Mouse (Mus musculus) heart, embryonic 16.5 days (tissue): ENCODE data around the gene Tiprl. TPM values are rescaled to one million over a fixed set of nuclear protein-coding genes. Genes with fewer than 3 reads are reported as not detected.
A peak's percentile ranks its signal among the peaks of the same experiment; 100 is the strongest.

Experiments
- ATAC-seq: fragments of 200-750 bp; cut with Nextera tagmentation; replicated peaks from 2 replicates; pipeline ENCODE4 v1.8.0; 2017; ENCODE audit warnings: moderate number of reproducible peaks; ENCODE audit not compliant: insufficient read depth, low FRiP score; ENCODE audit errors: extremely low read depth
- H3K27ac ChIP-seq: fragments of 300-500 bp; sonication (generic); 2 replicates; pipeline ENCODE4 v1.5.1; 2014; ENCODE audit warnings: mild to moderate bottlenecking, low read length, control low read depth, moderate library complexity
- H3K27me3 ChIP-seq: fragments of 300-500 bp; sonication (generic); 2 replicates; pipeline ENCODE4 v1.6.1; 2014; ENCODE audit warnings: low read length, mixed read lengths; ENCODE audit not compliant: control insufficient read depth, insufficient read depth
- H3K36me3 ChIP-seq: fragments of 300-500 bp; sonication (generic); 2 replicates; pipeline ENCODE4 v1.6.1; 2014; ENCODE audit not compliant: control insufficient read depth, insufficient read depth
- H3K4me1 ChIP-seq: fragments of 300-500 bp; sonication (generic); 2 replicates; pipeline ENCODE4 v1.6.1; 2014; ENCODE audit warnings: low read length, mixed read lengths; ENCODE audit not compliant: control insufficient read depth, insufficient read depth
- H3K4me2 ChIP-seq: fragments of 300-500 bp; sonication (generic); 2 replicates; pipeline ENCODE4 v1.6.1; 2014; ENCODE audit warnings: low read depth, mild to moderate bottlenecking, control low read depth, low read length
- H3K4me3 ChIP-seq: fragments of 300-500 bp; sonication (generic); 2 replicates; pipeline ENCODE4 v1.5.1; 2014; ENCODE audit warnings: mild to moderate bottlenecking, control low read depth, low read length
- H3K9ac ChIP-seq: fragments of 300-500 bp; sonication (generic); 2 replicates; pipeline ENCODE4 v1.6.1; 2014; ENCODE audit warnings: low read length, control low read depth
- H3K9me3 ChIP-seq: fragments of 300-500 bp; sonication (generic); replicated peaks from 2 replicates; pipeline ENCODE4 v1.6.1; 2016; ENCODE audit warnings: low read length; ENCODE audit not compliant: control insufficient read depth
- WGBS: fragments of 180-500 bp; shearing (Covaris S2); extraction: QIAGEN DNeasy Blood & Tissue Kit; methylation state at CpG from one replicate; pipeline ENCODE4 v1.1.7; 2014; 5-methylcytosine and 5-hydroxymethylcytosine counted together
- polyA plus RNA-seq: library from polyadenylated mRNA; unstranded; fragments of >200 nt; fragmentation: Nextera tagmentation; extraction: Ambion mirVana; gene quantifications from 2 replicates; pipeline ENCODE4 v1.2.1, GENCODE M21; 2015

Tiprl gene
- polyA plus RNA-seq, 1 experiment from 2014 or later = 93.4 TPM

DNA sequence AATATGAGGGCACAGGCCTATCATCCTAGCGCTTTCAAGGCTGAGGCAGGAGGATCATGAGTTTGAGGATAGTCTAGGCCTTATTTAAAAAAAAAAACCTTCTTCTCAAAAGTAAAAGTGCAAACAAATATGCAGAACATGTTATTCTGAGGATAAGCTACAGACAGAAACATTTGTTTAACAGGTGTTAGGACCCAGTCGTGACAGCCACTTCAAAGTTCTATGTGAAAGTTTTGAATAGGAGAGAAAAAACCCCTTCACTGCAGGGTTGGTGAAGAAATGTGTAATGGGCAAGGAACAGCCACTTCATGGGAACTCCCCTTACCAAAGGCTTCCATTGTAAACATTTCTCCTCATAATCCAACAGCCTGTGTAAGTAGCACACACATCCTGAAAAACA lies 13.8 kb upstream of the Tiprl start:
- no peak for ATAC-seq
- no peaks in the 10 kb centered on the region for H3K4me1 ChIP-seq
- no peak overlapping the region for H3K4me3 ChIP-seq
- 77% methylated on average over 2 of the region's 2 CpGs for WGBS
- H3K36me3 ChIP-seq = no peaks in the 10 kb centered on the region
- no peaks in the 10 kb centered on the region for H3K9me3 ChIP-seq
- H3K27ac ChIP-seq = no peak overlapping the region
- no peak overlapping the region for H3K9ac ChIP-seq
- H3K4me2 ChIP-seq = no peak overlapping the region
- H3K27me3 ChIP-seq = no peaks in the 10 kb centered on the region

DNA sequence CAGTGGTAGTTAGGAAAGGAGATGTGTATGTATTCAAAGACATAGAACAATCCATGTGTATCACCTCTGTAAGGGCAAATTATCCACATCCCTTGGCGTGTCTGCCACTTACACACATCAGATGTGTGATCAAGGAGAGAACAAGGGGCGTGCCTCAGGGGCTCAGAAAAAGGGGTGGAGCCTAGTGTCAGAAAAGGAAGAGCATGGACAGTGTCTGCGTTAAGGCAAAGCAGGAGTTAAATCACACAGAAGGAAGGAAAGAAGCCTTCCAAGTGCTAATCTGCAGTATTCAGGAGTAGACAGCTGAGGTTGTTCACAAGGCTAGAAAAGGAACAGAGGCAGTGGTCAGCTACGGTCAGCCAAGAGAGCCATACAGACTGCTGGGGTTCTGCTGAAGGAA lies 12.0 kb upstream of the Tiprl start:
- H3K9ac ChIP-seq = no peak overlapping the region
- no peak overlapping the region for H3K4me3 ChIP-seq
- WGBS = 42% methylated on average over 4 of the region's 4 CpGs
- no peaks in the 10 kb centered on the region for H3K36me3 ChIP-seq
- no peaks in the 10 kb centered on the region for H3K4me1 ChIP-seq
- H3K27ac ChIP-seq = no peak overlapping the region
- H3K9me3 ChIP-seq = no peaks in the 10 kb centered on the region
- no peak overlapping the region for H3K4me2 ChIP-seq
- ATAC-seq = no peak
- H3K27me3 ChIP-seq = no peaks in the 10 kb centered on the region

DNA sequence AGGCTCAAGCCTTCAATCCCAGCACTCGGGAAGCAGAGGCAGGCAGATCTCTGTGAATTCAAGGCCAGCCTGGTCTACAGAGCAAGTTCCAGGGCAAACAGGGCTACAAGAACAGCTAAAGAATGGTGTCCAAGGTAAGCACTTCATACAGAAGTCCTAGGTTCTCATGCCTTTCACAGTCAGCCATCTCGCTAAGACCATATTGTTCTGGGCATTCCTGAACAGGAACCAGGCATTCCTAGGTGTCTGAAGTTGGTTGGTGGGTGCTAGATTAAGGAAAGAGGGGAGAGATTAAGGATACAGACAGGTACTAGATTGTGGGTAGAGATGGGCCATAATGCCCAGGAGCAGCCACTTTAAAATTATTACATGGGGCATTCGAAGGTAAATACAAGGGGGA lies 11.0 kb upstream of the Tiprl start:
- H3K4me1 ChIP-seq = no peaks in the 10 kb centered on the region
- H3K27me3 ChIP-seq = no peaks in the 10 kb centered on the region
- no peak for ATAC-seq
- no peak overlapping the region for H3K4me3 ChIP-seq
- 86% methylated on average over 3 of the region's 3 CpGs for WGBS
- H3K27ac ChIP-seq = no peak overlapping the region
- H3K9ac ChIP-seq = no peak overlapping the region
- H3K9me3 ChIP-seq = no peaks in the 10 kb centered on the region
- no peak overlapping the region for H3K4me2 ChIP-seq
- no peaks in the 10 kb centered on the region for H3K36me3 ChIP-seq

DNA sequence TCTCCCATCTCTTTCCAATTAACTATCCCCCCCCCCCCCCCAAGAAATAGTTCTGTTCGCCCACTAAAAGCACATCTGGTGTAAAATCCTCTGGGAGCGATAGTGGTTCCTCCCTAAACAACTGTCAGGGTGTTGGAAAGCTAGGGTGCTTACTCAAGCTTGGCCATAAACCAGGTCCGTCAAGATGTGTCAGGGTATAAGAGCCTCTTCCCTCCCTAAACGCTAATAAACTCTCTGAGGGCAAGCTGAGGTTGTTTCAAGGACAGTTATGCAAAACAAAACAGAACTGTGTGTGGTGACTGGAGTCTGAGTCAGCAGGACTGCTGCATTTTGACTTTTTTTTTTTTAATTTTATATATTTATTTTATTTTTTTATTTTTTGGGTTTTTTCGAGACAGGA lies 10.3 kb upstream of the Tiprl start:
- H3K27ac ChIP-seq = no peak overlapping the region
- H3K36me3 ChIP-seq = no peaks in the 10 kb centered on the region
- H3K4me2 ChIP-seq = no peak overlapping the region
- no peak for ATAC-seq
- no peaks in the 10 kb centered on the region for H3K9me3 ChIP-seq
- no peak overlapping the region for H3K9ac ChIP-seq
- H3K4me3 ChIP-seq = no peak overlapping the region
- whole genome bisulfite sequencing = 65% methylated on average over 5 of the region's 5 CpGs
- H3K27me3 ChIP-seq = no peaks in the 10 kb centered on the region
- no peaks in the 10 kb centered on the region for H3K4me1 ChIP-seq

DNA sequence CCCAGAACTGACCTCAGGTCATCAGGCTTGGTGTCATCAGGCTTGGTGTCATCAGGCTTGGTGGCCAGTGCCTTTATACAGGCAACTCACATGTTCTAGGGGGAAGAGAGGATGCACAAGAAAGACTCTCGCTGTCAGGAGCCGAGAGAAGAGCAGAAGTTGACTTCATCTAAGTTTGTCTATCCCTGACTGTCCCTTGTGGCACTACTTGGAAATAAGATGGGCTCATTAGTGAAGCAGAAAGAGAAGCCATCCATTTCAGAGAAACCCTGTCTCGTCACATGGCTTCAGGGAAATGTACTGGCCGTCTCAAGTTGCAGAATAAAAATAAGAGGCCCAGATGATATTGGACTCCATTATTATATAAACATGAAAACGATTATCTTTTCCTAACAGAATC lies 9.8 kb upstream of the Tiprl start:
- 72% methylated on average over 5 of the region's 5 CpGs for WGBS
- H3K27me3 ChIP-seq = no peaks in the 10 kb centered on the region
- no peak overlapping the region for H3K27ac ChIP-seq
- H3K9me3 ChIP-seq = no peaks in the 10 kb centered on the region
- H3K9ac ChIP-seq = no peak overlapping the region
- H3K36me3 ChIP-seq = no peaks in the 10 kb centered on the region
- H3K4me2 ChIP-seq = no peak overlapping the region
- no peak overlapping the region for H3K4me3 ChIP-seq
- no peak for ATAC-seq
- no peaks in the 10 kb centered on the region for H3K4me1 ChIP-seq

DNA sequence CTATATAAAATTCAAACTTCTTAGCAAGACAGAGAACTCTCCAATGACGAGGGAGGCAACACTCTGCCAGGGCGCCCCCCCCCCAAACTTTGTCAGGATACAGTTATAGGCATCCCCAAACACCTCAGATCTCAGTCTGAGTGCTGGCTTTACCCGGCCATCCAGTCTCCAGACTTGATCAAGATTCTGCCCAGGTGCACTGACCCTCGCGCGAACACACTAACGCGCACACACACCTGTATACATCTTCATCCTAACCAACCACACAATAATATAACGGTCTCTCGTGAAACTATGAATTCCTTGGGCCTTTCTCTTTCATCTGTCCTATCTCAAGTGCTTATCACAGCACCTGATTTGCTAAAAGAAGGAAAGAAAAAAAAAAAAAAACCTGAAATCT lies 950 bp downstream of the Tiprl start:
- Histone ChIP-seq H3K9me3 (no peaks in the 10 kb centered on the region), H3K27ac (peak overlapping the region; percentile 99), H3K36me3 (no peaks in the 10 kb centered on the region), H3K27me3 (no peaks in the 10 kb centered on the region), H3K4me2 (peak overlapping the region; percentile 82), H3K4me3 (peak overlapping the region; percentile 98), H3K9ac (peak overlapping the region; percentile 97), H3K4me1 (peaks cover 22% of the 10 kb centered on the region)
- no peak for ATAC-seq
- WGBS = 13% methylated on average over 10 of the region's 10 CpGs

DNA sequence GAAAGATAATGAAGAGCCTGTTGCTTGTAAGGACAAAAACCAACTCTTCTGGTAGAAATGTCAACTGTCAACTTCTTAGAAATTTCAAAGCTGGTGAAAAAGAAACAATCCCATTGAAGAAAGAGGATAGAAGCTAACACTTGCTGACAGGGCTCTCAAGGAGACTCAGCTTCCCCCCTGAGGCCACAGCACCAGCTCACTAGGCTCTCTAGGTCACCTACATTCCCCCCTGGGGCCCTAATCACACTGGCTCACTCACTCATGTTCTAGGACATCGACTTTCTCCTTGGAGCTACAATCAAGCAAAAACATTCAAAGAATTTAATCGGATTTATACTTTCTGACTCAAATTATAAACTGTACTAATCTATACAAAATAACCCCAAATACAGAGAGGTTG lies 3.0 kb downstream of the Tiprl start:
- peaks cover 22% of the 10 kb centered on the region for H3K4me1 ChIP-seq
- 45% methylated on average over 2 of the region's 2 CpGs for WGBS
- H3K27me3 ChIP-seq = no peaks in the 10 kb centered on the region
- no peak overlapping the region for H3K4me3 ChIP-seq
- no peak for ATAC-seq
- no peaks in the 10 kb centered on the region for H3K36me3 ChIP-seq
- H3K9ac ChIP-seq = no peak overlapping the region
- H3K9me3 ChIP-seq = no peaks in the 10 kb centered on the region
- no peak overlapping the region for H3K4me2 ChIP-seq
- H3K27ac ChIP-seq = peak overlapping the region; percentile 61

DNA sequence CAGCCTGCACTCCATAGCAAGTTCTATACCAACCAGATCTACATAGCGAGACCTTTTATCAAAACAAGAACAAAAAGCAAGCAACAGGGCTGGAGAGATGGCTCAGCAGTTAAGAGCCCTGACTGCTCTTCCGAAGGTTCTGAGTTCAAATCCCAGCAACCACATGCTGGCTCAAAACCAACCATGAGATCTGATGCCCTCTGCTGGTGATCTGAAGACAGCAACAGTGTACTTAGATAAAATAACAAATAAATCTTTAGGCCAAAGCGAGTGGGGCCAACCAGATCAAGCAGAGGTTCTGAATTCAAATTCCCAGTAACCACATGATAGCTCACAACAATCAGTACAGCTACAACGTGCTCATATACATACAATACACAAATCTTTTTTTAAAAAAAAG lies 6.1 kb downstream of the Tiprl start:
- 93% methylated on average over 4 of the region's 4 CpGs for WGBS
- Histone ChIP-seq H3K4me3 (no peak overlapping the region), H3K9ac (no peak overlapping the region), H3K4me1 (peaks cover 20% of the 10 kb centered on the region), H3K27me3 (no peaks in the 10 kb centered on the region), H3K36me3 (peaks cover 7% of the 10 kb centered on the region), H3K27ac (no peak overlapping the region), H3K4me2 (no peak overlapping the region), H3K9me3 (no peaks in the 10 kb centered on the region)
- ATAC-seq = no peak

DNA sequence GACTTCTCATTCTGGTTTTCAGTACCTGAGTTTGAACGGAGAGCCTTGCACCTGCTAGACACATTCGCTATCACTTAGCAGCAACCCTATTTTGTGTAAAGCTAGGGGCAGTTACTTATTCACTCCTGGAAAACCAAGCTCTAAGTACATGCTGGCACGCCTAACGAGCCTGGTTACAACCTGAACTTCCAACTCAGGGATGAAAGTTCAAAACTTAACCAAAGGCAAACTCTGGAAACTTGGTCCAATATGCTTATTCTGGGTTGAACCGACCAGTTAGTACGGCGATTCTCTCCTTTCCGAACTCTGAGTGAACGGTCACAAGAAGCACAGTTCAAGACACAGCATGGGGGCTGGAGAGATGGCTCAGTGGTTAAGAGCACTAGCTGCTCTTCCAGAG lies 7.2 kb downstream of the Tiprl start:
- no peak overlapping the region for H3K4me2 ChIP-seq
- WGBS = 96% methylated on average over 9 of the region's 9 CpGs
- no peak overlapping the region for H3K27ac ChIP-seq
- no peak overlapping the region for H3K4me3 ChIP-seq
- H3K9ac ChIP-seq = no peak overlapping the region
- peaks cover 14% of the 10 kb centered on the region for H3K4me1 ChIP-seq
- H3K27me3 ChIP-seq = no peaks in the 10 kb centered on the region
- H3K9me3 ChIP-seq = no peaks in the 10 kb centered on the region
- peaks cover 10% of the 10 kb centered on the region for H3K36me3 ChIP-seq
- ATAC-seq = no peak
